ENCODE assay signal across 7 mouse cellular contexts in the genomic region with DNA sequence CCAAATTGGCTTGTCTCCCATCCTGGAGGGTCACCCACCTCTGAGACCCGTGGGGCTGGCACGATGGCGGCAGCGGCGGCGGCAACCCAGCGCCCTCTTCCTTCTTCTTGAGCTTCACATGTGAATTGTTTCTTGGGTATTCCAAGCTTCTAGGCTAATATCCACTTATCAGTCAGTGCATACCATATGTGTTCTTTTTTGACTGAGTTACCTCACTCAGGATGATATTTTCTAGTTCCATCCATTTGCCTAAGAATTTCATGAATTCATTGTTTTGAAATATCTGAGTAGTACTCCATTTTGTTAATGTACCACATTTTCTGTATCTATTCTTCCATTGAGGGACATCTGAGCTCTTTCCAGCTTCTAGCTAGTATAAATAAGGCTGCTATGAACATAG. TPM values are rescaled to one million over a fixed set of nuclear protein-coding genes. Genes with fewer than 3 reads are reported as not detected.
DNase-seq lines count a peak whose midpoint lies in the region; ATAC-seq and TF ChIP-seq lines count a peak whose summit lies in the region.
"Not testable (repeated sequence)": the region's sequence is repeated elsewhere in the genome, so short reads cannot be mapped to it uniquely, and the experiment has no call there.

A gene (minus strand): TSS at position 101 of the 400 bp plus-strand sequence.

- not testable (repeated sequence) for H3K9me3 ChIP-seq in forebrain, embryonic 11.5 days (ENCODE audit: control insufficient read depth, low read length); liver, embryonic 14.5 days (ENCODE audit: control insufficient read depth, low read length); midbrain, postnatal 0 days (ENCODE audit: low read length)
- peaks cover 18% of the 10 kb centered on the region for H3K9me3 ChIP-seq in hindbrain, embryonic 14.5 days (ENCODE audit: control insufficient read depth, low read length)

- intact Hi-C loops in heart, adult 2 months (cut with DNase I), result not testable (repeated sequence)

- not testable (repeated sequence) for DNase-seq in adrenal gland, postnatal 25 days; forebrain, embryonic 11.5 days (ENCODE audit: low spot score); heart, adult 2 months; hindbrain, embryonic 14.5 days (ENCODE audit: low spot score); layer of hippocampus, postnatal 25 days (ENCODE audit: extremely low spot score in 1 of 2, low spot score in 1 of 2); liver, embryonic 14.5 days (ENCODE audit: low read depth in 3 of 3, low spot score in 3 of 3); midbrain, postnatal 0 days (ENCODE audit: low spot score)

- ATAC-seq in forebrain, embryonic 11.5 days (replicated peaks; ENCODE audit: low FRiP score); hindbrain, embryonic 14.5 days (ENCODE audit: low FRiP score); liver, embryonic 14.5 days (ENCODE audit: insufficient read depth); midbrain, postnatal 0 days (ENCODE audit: low FRiP score): not testable (repeated sequence)

- not testable (repeated sequence) for H3K79me2 ChIP-seq in heart, adult 2 months (replicated peaks; ENCODE audit: control insufficient read depth, insufficient read depth, low read length)

- WGBS in forebrain, embryonic 11.5 days, result 93% methylated on average over 7 of the region's 7 CpGs
- WGBS in heart, adult 2 months, result 96% methylated on average over 7 of the region's 7 CpGs
- 99% methylated on average over 7 of the region's 7 CpGs for WGBS in hindbrain, embryonic 14.5 days
- 87% methylated on average over 7 of the region's 7 CpGs for WGBS in liver, embryonic 14.5 days (ENCODE audit: insufficient replicate concordance)
- WGBS in midbrain, postnatal 0 days, result 96% methylated on average over 7 of the region's 7 CpGs

- not testable (repeated sequence) for H3K4me3 ChIP-seq in forebrain, embryonic 11.5 days (ENCODE audit: low read depth, low read length); heart, adult 2 months; hindbrain, embryonic 14.5 days (replicated peaks; ENCODE audit: low read length); liver, embryonic 14.5 days (ENCODE audit: insufficient read depth in 1 of 2, low read depth in 2 of 2, low read length in 2 of 2); midbrain, postnatal 0 days (ENCODE audit: low read depth, low read length)

- TF ChIP-seq POLR2A in heart, adult 2 months (IDR thresholded peaks at IDR 0.05; ENCODE audit: insufficient read depth, low read depth, low read length), result not testable (repeated sequence)

- H3K4me2 ChIP-seq in forebrain, embryonic 11.5 days (ENCODE audit: low read depth, low read length, severe bottlenecking); hindbrain, embryonic 14.5 days (replicated peaks); liver, embryonic 14.5 days (ENCODE audit: low read depth); midbrain, postnatal 0 days (ENCODE audit: low read depth, low read length, poor library complexity, severe bottlenecking): not testable (repeated sequence)

- H3K27me3 ChIP-seq in forebrain, embryonic 11.5 days (ENCODE audit: control insufficient read depth, insufficient read depth, low read length); heart, adult 2 months (ENCODE audit: control insufficient read depth, insufficient read depth, low read length); hindbrain, embryonic 14.5 days (ENCODE audit: control insufficient read depth, insufficient read depth, low read length); liver, embryonic 14.5 days (ENCODE audit: control insufficient read depth, insufficient read depth, low read length); midbrain, postnatal 0 days (ENCODE audit: insufficient read depth, low read length): not testable (repeated sequence)

- not testable (repeated sequence) for TF ChIP-seq CTCF in heart, adult 2 months (IDR thresholded peaks at IDR 0.05); liver, embryonic 14.5 days (IDR thresholded peaks at IDR 0.05; ENCODE audit: low read depth); midbrain, postnatal 0 days (IDR thresholded peaks at IDR 0.05)

- H3K36me3 ChIP-seq in forebrain, embryonic 11.5 days (ENCODE audit: control insufficient read depth, insufficient read depth, low read length); heart, adult 2 months (ENCODE audit: control insufficient read depth, insufficient read depth, low read length); hindbrain, embryonic 14.5 days (replicated peaks; ENCODE audit: control insufficient read depth, insufficient read depth); liver, embryonic 14.5 days (replicated peaks; ENCODE audit: control insufficient read depth, insufficient read depth, low read depth); midbrain, postnatal 0 days (ENCODE audit: insufficient read depth, low read length): not testable (repeated sequence)

- H3K4me1 ChIP-seq in forebrain, embryonic 11.5 days (replicated peaks; ENCODE audit: control insufficient read depth, insufficient read depth, low read length); heart, adult 2 months (ENCODE audit: control insufficient read depth, insufficient read depth, low read length); hindbrain, embryonic 14.5 days (replicated peaks; ENCODE audit: control insufficient read depth, insufficient read depth, low read length); liver, embryonic 14.5 days (replicated peaks; ENCODE audit: control insufficient read depth in 2 of 2, insufficient read depth in 2 of 2, low read length in 1 of 2); midbrain, postnatal 0 days (ENCODE audit: insufficient read depth, low read length): not testable (repeated sequence)

- H3K27ac ChIP-seq in forebrain, embryonic 11.5 days (ENCODE audit: low read depth, low read length); heart, adult 2 months; hindbrain, embryonic 14.5 days; liver, embryonic 14.5 days; midbrain, postnatal 0 days (ENCODE audit: low read depth, low read length): not testable (repeated sequence)

- H3K9ac ChIP-seq in forebrain, embryonic 11.5 days (ENCODE audit: low read length); heart, adult 2 months (ENCODE audit: low read depth, low read length); hindbrain, embryonic 14.5 days; liver, embryonic 14.5 days (replicated peaks); midbrain, postnatal 0 days (replicated peaks; ENCODE audit: low read length, poor library complexity, severe bottlenecking): not testable (repeated sequence)

- not testable (repeated sequence) for TF ChIP-seq EP300 in heart, adult 2 months (IDR thresholded peaks at IDR 0.05; ENCODE audit: insufficient read depth, low read depth, low read length); liver, embryonic 14.5 days (IDR thresholded peaks at IDR 0.05; ENCODE audit: low read depth)

RNA-seq across cellular contexts. Expression of the gene that starts here (rescaled TPM):
- total RNA-seq in adrenal gland, postnatal 25 days (2021), result 52.6 and 90.3 TPM in 2 replicates
- polyA plus RNA-seq in forebrain, embryonic 11.5 days (2014; fragmentation: Nextera tagmentation; extraction: Ambion mirVana), result 433 and 467 TPM in 2 replicates
- 10 to 100 TPM; 65.8 to 74.1 TPM for total RNA-seq in heart, adult 2 months (2021)
- polyA plus RNA-seq in heart, adult 2 months (2012; rRNA removed), result 155 and 162 TPM in 2 replicates
- 190 and 201 TPM in 2 replicates for polyA plus RNA-seq in hindbrain, embryonic 14.5 days (2014; fragmentation: Nextera tagmentation; extraction: Ambion mirVana)
- 10 to 100 TPM; 34.1 to 44.2 TPM for total RNA-seq in layer of hippocampus, postnatal 25 days (2021)
- polyA plus RNA-seq in liver, embryonic 14.5 days (2012; rRNA removed), result 45.0 and 105 TPM in 2 replicates
- polyA plus RNA-seq in liver, embryonic 14.5 days (2014; fragmentation: Nextera tagmentation; extraction: Ambion mirVana), result 167 and 188 TPM in 2 replicates
- total RNA-seq in midbrain, postnatal 0 days (2014; rRNA removed), result 67.9 and 94.6 TPM in 2 replicates
- 160 and 200 TPM in 2 replicates for polyA plus RNA-seq in midbrain, postnatal 0 days (2015; fragmentation: Nextera tagmentation; extraction: Ambion mirVana)
